Mouse (Mus musculus): ENCODE measurements at regions not wholly inside any gene's neighbourhood (a gene's known extent, or its start where the extent isn't known, plus 50 kb on each side); places are given as distances from the start of the nearest gene placed in this dataset.
A peak's percentile ranks its signal among the peaks of the same experiment; 100 is the strongest.

- TF ChIP-seq GATA4 (IDR thresholded peaks at IDR 0.05; ENCODE audit: insufficient replicate concordance, low read length) = no peak
These were observed 93.0 kb upstream of the Adgrl2 start for GRCm38 (mm10) chr3:149083391-149083790.

GRCm38 (mm10) chr3:149078881-149079280 is 88.5 kb upstream of the Adgrl2 start:
- no peak for TF ChIP-seq GATA4 (IDR thresholded peaks at IDR 0.05; ENCODE audit: insufficient replicate concordance, low read length)

GRCm38 (mm10) chr3:149076928-149077551 is 86.7 kb upstream of the Adgrl2 start:
- TF ChIP-seq GATA4 (IDR thresholded peaks at IDR 0.05; ENCODE audit: insufficient replicate concordance, low read length) = no peak

- TF ChIP-seq GATA4 (IDR thresholded peaks at IDR 0.05; ENCODE audit: insufficient replicate concordance, low read length) = no peak
These were observed 85.1 kb upstream of the Adgrl2 start for GRCm38 (mm10) chr3:149075488-149075851.

GRCm38 (mm10) chr3:149074658-149075487 is 84.5 kb upstream of the Adgrl2 start:
- no peak for TF ChIP-seq GATA4 (IDR thresholded peaks at IDR 0.05; ENCODE audit: insufficient replicate concordance, low read length)

- no peak for TF ChIP-seq GATA4 (IDR thresholded peaks at IDR 0.05; ENCODE audit: insufficient replicate concordance, low read length)
These were observed 79.8 kb upstream of the Adgrl2 start for GRCm38 (mm10) chr3:149070201-149070600.

- TF ChIP-seq GATA4 (IDR thresholded peaks at IDR 0.05; ENCODE audit: insufficient replicate concordance, low read length) = no peak
These were observed 79.1 kb upstream of the Adgrl2 start for GRCm38 (mm10) chr3:149069436-149069835.

- TF ChIP-seq GATA4 (IDR thresholded peaks at IDR 0.05; ENCODE audit: insufficient replicate concordance, low read length) = no peak
These were observed 78.5 kb upstream of the Adgrl2 start for GRCm38 (mm10) chr3:149068821-149069220.

GRCm38 (mm10) chr3:149067758-149068157 is 77.4 kb upstream of the Adgrl2 start:
- TF ChIP-seq GATA4 (IDR thresholded peaks at IDR 0.05; ENCODE audit: insufficient replicate concordance, low read length) = no peak

- TF ChIP-seq GATA4 (IDR thresholded peaks at IDR 0.05; ENCODE audit: insufficient replicate concordance, low read length) = no peak
These were observed 64.7 kb upstream of the Adgrl2 start for GRCm38 (mm10) chr3:149055077-149055476.

GRCm38 (mm10) chr3:149045343-149045742 is 55.0 kb upstream of the Adgrl2 start:
- no peak for TF ChIP-seq GATA4 (IDR thresholded peaks at IDR 0.05; ENCODE audit: insufficient replicate concordance, low read length)

- no peak for TF ChIP-seq GATA4 (IDR thresholded peaks at IDR 0.05; ENCODE audit: insufficient replicate concordance, low read length)
These were observed 53.5 kb upstream of the Adgrl2 start for GRCm38 (mm10) chr3:149043901-149044300.

GRCm38 (mm10) chr3:149042527-149042926 is 52.2 kb upstream of the Adgrl2 start:
- TF ChIP-seq GATA4 (IDR thresholded peaks at IDR 0.05; ENCODE audit: insufficient replicate concordance, low read length) = no peak

- peak; percentile 63; the same call in 1 of the 2 replicates for TF ChIP-seq GATA4 (IDR thresholded peaks at IDR 0.05; ENCODE audit: insufficient replicate concordance, low read length)
These were observed 50.8 kb upstream of the Adgrl2 start for GRCm38 (mm10) chr3:149041188-149041587.
